In the genomic region with DNA sequence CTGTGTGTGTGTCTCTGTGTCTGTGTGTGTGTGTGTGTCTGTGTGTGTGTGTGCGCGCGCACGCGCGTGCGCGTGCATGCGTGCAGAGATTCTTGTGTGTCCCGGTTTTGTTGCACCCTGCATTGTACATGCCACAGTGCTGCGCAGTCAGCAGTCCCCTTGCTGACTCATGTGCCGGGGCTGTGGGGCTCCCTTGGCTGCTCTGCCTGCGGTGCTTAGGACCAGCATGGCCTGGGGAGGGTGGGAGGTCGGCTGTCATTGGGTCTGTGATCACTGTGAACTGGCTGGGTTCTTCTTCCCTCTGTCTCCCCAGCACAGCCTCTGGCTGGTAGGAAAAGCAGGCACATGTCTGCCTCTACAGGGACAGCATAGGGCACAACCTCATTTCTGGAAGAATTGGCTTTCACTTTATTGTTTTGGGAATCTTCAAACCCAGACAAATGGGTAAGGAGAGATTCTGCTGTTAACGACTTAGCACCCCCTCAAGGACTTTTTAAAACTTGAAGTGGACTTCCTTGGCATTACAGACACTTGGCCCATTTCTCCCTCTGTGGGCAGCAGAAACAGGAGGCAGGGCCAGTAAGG, we compare ENCODE assay signal across 8 mouse cellular contexts. TPM values are rescaled to one million over a fixed set of nuclear protein-coding genes. Genes with fewer than 3 reads are reported as not detected.
DNase-seq lines count a peak whose midpoint lies in the region; ATAC-seq and TF ChIP-seq lines count a peak whose summit lies in the region.

No protein-coding gene starts in this region.

- peak overlapping the region; percentile 59 for H3K27ac ChIP-seq in bone marrow, adult 2 months (ENCODE audit: control insufficient read depth, insufficient read depth, low read depth, low read length, poor library complexity)
- H3K27ac ChIP-seq in lung, postnatal 0 days (ENCODE audit: low read length), result peak overlapping the region; percentile 79

- DNase-seq in ovary, postnatal 10 days (ENCODE audit: low spot score), result peak; percentile 10
- DNase-seq in ovary, adult 18-20 months (ENCODE audit: low spot score), result no peak
- peak; percentile 38 to 42 for DNase-seq in kidney, adult 8-10 months
- DNase-seq in lung, postnatal 0 days (ENCODE audit: low spot score), result peak; percentile 32
- DNase-seq in retina, postnatal 1 day, result peak; percentile 52
- DNase-seq in cerebellum, postnatal 4 days (ENCODE audit: low spot score in 2 of 2), result no peak

- H3K4me3 ChIP-seq in bone marrow, adult 2 months (replicated peaks; ENCODE audit: control insufficient read depth, low read depth, low read length), result peak overlapping the region; percentile 58
- peak overlapping the region; percentile 30; the same call in 1 of the 2 replicates for H3K4me3 ChIP-seq in lung, postnatal 0 days (ENCODE audit: low read depth, low read length)

- H3K9me3 ChIP-seq in lung, postnatal 0 days (ENCODE audit: low read length), result no peaks in the 10 kb centered on the region

- H3K27me3 ChIP-seq in lung, postnatal 0 days (replicated peaks; ENCODE audit: insufficient read depth, low read length), result no peaks in the 10 kb centered on the region

- peaks cover 8% of the 10 kb centered on the region for H3K4me1 ChIP-seq in bone marrow, adult 2 months (ENCODE audit: control insufficient read depth, insufficient read depth, low read length)
- peaks cover 18% of the 10 kb centered on the region for H3K4me1 ChIP-seq in lung, postnatal 0 days (ENCODE audit: insufficient read depth, low read depth, low read length)

- 32% methylated on average over 15 of the region's 15 CpGs for WGBS in bone marrow, adult 2 months
- WGBS in lung, postnatal 0 days, result 62% methylated on average over 15 of the region's 15 CpGs

- peak; percentile 50 for ATAC-seq in granulocyte monocyte progenitor cell, adult 5-6 weeks (replicated peaks; ENCODE audit: poor library complexity, severe bottlenecking)
- ATAC-seq in lung, postnatal 0 days, result peak; percentile 9; the same call in 1 of the 2 replicates

- no peaks in the 10 kb centered on the region for H3K36me3 ChIP-seq in lung, postnatal 0 days (ENCODE audit: insufficient read depth, low read length)

- H3K4me2 ChIP-seq in lung, postnatal 0 days (replicated peaks; ENCODE audit: low read depth, low read length), result peak overlapping the region; percentile 59

- TF ChIP-seq CTCF in bone marrow, adult 2 months (IDR thresholded peaks at IDR 0.05; ENCODE audit: control insufficient read depth, insufficient read depth, low read length), result no peak
- TF ChIP-seq CTCF in lung, postnatal 0 days (IDR thresholded peaks at IDR 0.05), result no peak

- no peak for TF ChIP-seq POLR2A in bone marrow, adult 2 months (IDR thresholded peaks at IDR 0.05; ENCODE audit: borderline replicate concordance, control insufficient read depth, low read depth, low read length)

- no peak for TF ChIP-seq EP300 in lung, postnatal 0 days (IDR thresholded peaks at IDR 0.05)

- H3K9ac ChIP-seq in lung, postnatal 0 days (replicated peaks; ENCODE audit: low read depth), result 0 out of 2 replicates have a peak overlapping the region, but pooled peaks have one; percentile 3

RNA-seq across cellular contexts. Expression of gene Bach2, which starts 11.2 kb away (rescaled TPM):
- 36.4 and 57.6 TPM in 2 replicates for polyA plus RNA-seq in bone marrow, adult 2 months (2011; ENCODE audit: insufficient read depth, insufficient read length, low replicate concordance, missing spikeins)
- total RNA-seq in granulocyte monocyte progenitor cell, adult 5-6 weeks (2014; fragmentation: Nextera tagmentation), result 0.67 and 4.9 TPM in 2 replicates
- under 0.01 and 0.17 TPM in 2 replicates for total RNA-seq in granulocyte monocyte progenitor cell, adult 5-6 weeks (2017)
- polyA plus RNA-seq in lung, postnatal 0 days (2015; fragmentation: Nextera tagmentation; extraction: Ambion mirVana), result 8.7 and 8.8 TPM in 2 replicates

Comparison
In these comparisons a context has a peak if more than half of its experiments do, and no peak if none do; other contexts are left out.
1. DNase-seq: peak in ovary, postnatal 10 days (single experiment), kidney, adult 8-10 months (2 of 2), lung, postnatal 0 days (single experiment) and retina, postnatal 1 day (single experiment); none in ovary, adult 18-20 months (single experiment) and cerebellum, postnatal 4 days (0 of 2).